Mouse (Mus musculus): ENCODE results near the gene Pcdh15. TPM values are rescaled to one million over a fixed set of nuclear protein-coding genes. Genes with fewer than 3 reads are reported as not detected.

Pcdh15 gene
- polyA plus RNA-seq, 1 experiment from 2014 or later: 17.3 TPM

- WGBS: 82% methylated on average over 4 of the region's 4 CpGs
- no peak for ATAC-seq
Observed at GRCm38 (mm10) chr10:74625715-74626114, 1526.6 kb downstream of the Pcdh15 start.

GRCm38 (mm10) chr10:74626596-74626995 is 1527.5 kb downstream of the Pcdh15 start:
- no peak for ATAC-seq
- 75% methylated on average over 10 of the region's 10 CpGs for WGBS
- H3K27me3 ChIP-seq (ENCODE audit: control insufficient read depth, insufficient read depth, low read depth, low read length): no peaks in the 10 kb centered on the region
- no peak overlapping the region for H3K27ac ChIP-seq (ENCODE audit: low read length)
- H3K36me3 ChIP-seq (ENCODE audit: control insufficient read depth, insufficient read depth, low read length): no peaks in the 10 kb centered on the region
- H3K9me3 ChIP-seq (replicated peaks; ENCODE audit: control insufficient read depth, low read length, poor library complexity, severe bottlenecking): no peaks in the 10 kb centered on the region
- no peak overlapping the region for H3K4me2 ChIP-seq (ENCODE audit: low read length)
- peaks cover 2% of the 10 kb centered on the region; the same call in 1 of the 2 replicates for H3K4me1 ChIP-seq (ENCODE audit: control insufficient read depth, insufficient read depth, low read length)
- no peak overlapping the region for H3K9ac ChIP-seq (ENCODE audit: low read depth, low read length)
- no peak overlapping the region for H3K4me3 ChIP-seq (ENCODE audit: low read depth, low read length)

More at GRCm38 (mm10) chr10:74625715-74626114, 1526.6 kb downstream of the Pcdh15 start:
- H3K9ac ChIP-seq (ENCODE audit: low read depth, low read length): no peak overlapping the region
- H3K4me1 ChIP-seq (ENCODE audit: control insufficient read depth, insufficient read depth, low read length): peaks cover 2% of the 10 kb centered on the region; the same call in 1 of the 2 replicates
- no peaks in the 10 kb centered on the region for H3K27me3 ChIP-seq (ENCODE audit: control insufficient read depth, insufficient read depth, low read depth, low read length)
- H3K4me2 ChIP-seq (ENCODE audit: low read length): no peak overlapping the region
- H3K36me3 ChIP-seq (ENCODE audit: control insufficient read depth, insufficient read depth, low read length): no peaks in the 10 kb centered on the region
- H3K27ac ChIP-seq (ENCODE audit: low read length): no peak overlapping the region
- H3K4me3 ChIP-seq (ENCODE audit: low read depth, low read length): no peak overlapping the region
- H3K9me3 ChIP-seq (replicated peaks; ENCODE audit: control insufficient read depth, low read length, poor library complexity, severe bottlenecking): no peaks in the 10 kb centered on the region

GRCm38 (mm10) chr10:74631314-74631713 is 1532.2 kb downstream of the Pcdh15 start:
- no peak overlapping the region for H3K4me2 ChIP-seq (ENCODE audit: low read length)
- H3K9ac ChIP-seq (ENCODE audit: low read depth, low read length): no peak overlapping the region
- H3K9me3 ChIP-seq (replicated peaks; ENCODE audit: control insufficient read depth, low read length, poor library complexity, severe bottlenecking): no peaks in the 10 kb centered on the region
- no peaks in the 10 kb centered on the region for H3K27me3 ChIP-seq (ENCODE audit: control insufficient read depth, insufficient read depth, low read depth, low read length)
- no peaks in the 10 kb centered on the region for H3K4me1 ChIP-seq (ENCODE audit: control insufficient read depth, insufficient read depth, low read length)
- no peak overlapping the region for H3K4me3 ChIP-seq (ENCODE audit: low read depth, low read length)
- no peaks in the 10 kb centered on the region for H3K36me3 ChIP-seq (ENCODE audit: control insufficient read depth, insufficient read depth, low read length)
- H3K27ac ChIP-seq (ENCODE audit: low read length): no peak overlapping the region
- no peak for ATAC-seq
- WGBS: 93% methylated on average over 9 of the region's 9 CpGs

GRCm38 (mm10) chr10:74637040-74637439 is 1537.9 kb downstream of the Pcdh15 start:
- Histone ChIP-seq H3K4me2 (ENCODE audit: low read length) (no peak overlapping the region), H3K27me3 (ENCODE audit: control insufficient read depth, insufficient read depth, low read depth, low read length) (no peaks in the 10 kb centered on the region), H3K4me1 (ENCODE audit: control insufficient read depth, insufficient read depth, low read length) (no peaks in the 10 kb centered on the region), H3K9ac (ENCODE audit: low read depth, low read length) (no peak overlapping the region), H3K27ac (ENCODE audit: low read length) (no peak overlapping the region), H3K4me3 (ENCODE audit: low read depth, low read length) (no peak overlapping the region), H3K9me3 (replicated peaks; ENCODE audit: control insufficient read depth, low read length, poor library complexity, severe bottlenecking) (no peaks in the 10 kb centered on the region), H3K36me3 (ENCODE audit: control insufficient read depth, insufficient read depth, low read length) (no peaks in the 10 kb centered on the region)
- 35% methylated on average over 4 of the region's 4 CpGs for WGBS
- no peak for ATAC-seq

- ATAC-seq: no peak
- no peak overlapping the region for H3K27ac ChIP-seq (ENCODE audit: low read length)
- no peaks in the 10 kb centered on the region for H3K4me1 ChIP-seq (ENCODE audit: control insufficient read depth, insufficient read depth, low read length)
- H3K9ac ChIP-seq (ENCODE audit: low read depth, low read length): no peak overlapping the region
- no peak overlapping the region for H3K4me2 ChIP-seq (ENCODE audit: low read length)
- H3K9me3 ChIP-seq (replicated peaks; ENCODE audit: control insufficient read depth, low read length, poor library complexity, severe bottlenecking): no peaks in the 10 kb centered on the region
- no peaks in the 10 kb centered on the region for H3K27me3 ChIP-seq (ENCODE audit: control insufficient read depth, insufficient read depth, low read depth, low read length)
- H3K36me3 ChIP-seq (ENCODE audit: control insufficient read depth, insufficient read depth, low read length): no peaks in the 10 kb centered on the region
- no peak overlapping the region for H3K4me3 ChIP-seq (ENCODE audit: low read depth, low read length)
- 63% methylated on average over 6 of the region's 6 CpGs for WGBS
Observed at GRCm38 (mm10) chr10:74642125-74642524, 1543.0 kb downstream of the Pcdh15 start.

GRCm38 (mm10) chr10:74663171-74663570 is 1564.0 kb downstream of the Pcdh15 start:
- Histone ChIP-seq H3K4me1 (ENCODE audit: control insufficient read depth, insufficient read depth, low read length) (no peaks in the 10 kb centered on the region), H3K9me3 (replicated peaks; ENCODE audit: control insufficient read depth, low read length, poor library complexity, severe bottlenecking) (no peaks in the 10 kb centered on the region), H3K9ac (ENCODE audit: low read depth, low read length) (no peak overlapping the region), H3K4me2 (ENCODE audit: low read length) (no peak overlapping the region), H3K36me3 (ENCODE audit: control insufficient read depth, insufficient read depth, low read length) (no peaks in the 10 kb centered on the region), H3K27me3 (ENCODE audit: control insufficient read depth, insufficient read depth, low read depth, low read length) (no peaks in the 10 kb centered on the region), H3K27ac (ENCODE audit: low read length) (no peak overlapping the region), H3K4me3 (ENCODE audit: low read depth, low read length) (no peak overlapping the region)
- 83% methylated on average over 1 of the region's 1 CpGs for WGBS
- no peak for ATAC-seq

GRCm38 (mm10) chr10:74680016-74680491 is 1580.9 kb downstream of the Pcdh15 start:
- H3K27me3 ChIP-seq (ENCODE audit: control insufficient read depth, insufficient read depth, low read depth, low read length): no peaks in the 10 kb centered on the region
- WGBS: 83% methylated on average over 4 of the region's 4 CpGs
- H3K4me1 ChIP-seq (ENCODE audit: control insufficient read depth, insufficient read depth, low read length): no peaks in the 10 kb centered on the region
- no peak for ATAC-seq
- no peak overlapping the region for H3K9ac ChIP-seq (ENCODE audit: low read depth, low read length)
- H3K27ac ChIP-seq (ENCODE audit: low read length): no peak overlapping the region
- no peak overlapping the region for H3K4me3 ChIP-seq (ENCODE audit: low read depth, low read length)
- H3K36me3 ChIP-seq (ENCODE audit: control insufficient read depth, insufficient read depth, low read length): no peaks in the 10 kb centered on the region
- no peaks in the 10 kb centered on the region for H3K9me3 ChIP-seq (replicated peaks; ENCODE audit: control insufficient read depth, low read length, poor library complexity, severe bottlenecking)
- no peak overlapping the region for H3K4me2 ChIP-seq (ENCODE audit: low read length)

GRCm38 (mm10) chr10:74680559-74680958 is 1581.4 kb downstream of the Pcdh15 start:
- ATAC-seq: no peak
- no peaks in the 10 kb centered on the region for H3K27me3 ChIP-seq (ENCODE audit: control insufficient read depth, insufficient read depth, low read depth, low read length)
- WGBS: 36% methylated on average over 1 of the region's 1 CpGs
- H3K4me3 ChIP-seq (ENCODE audit: low read depth, low read length): no peak overlapping the region
- H3K4me2 ChIP-seq (ENCODE audit: low read length): no peak overlapping the region
- no peaks in the 10 kb centered on the region for H3K36me3 ChIP-seq (ENCODE audit: control insufficient read depth, insufficient read depth, low read length)
- H3K9ac ChIP-seq (ENCODE audit: low read depth, low read length): no peak overlapping the region
- H3K4me1 ChIP-seq (ENCODE audit: control insufficient read depth, insufficient read depth, low read length): no peaks in the 10 kb centered on the region
- no peaks in the 10 kb centered on the region for H3K9me3 ChIP-seq (replicated peaks; ENCODE audit: control insufficient read depth, low read length, poor library complexity, severe bottlenecking)
- no peak overlapping the region for H3K27ac ChIP-seq (ENCODE audit: low read length)
